Mouse (Mus musculus) frontal cortex, postnatal 10 days (tissue): ENCODE results near the gene Sytl3.
"Not testable (repeated sequence)": the region's sequence is repeated elsewhere in the genome, so short reads cannot be mapped to it uniquely, and the experiment has no call there.

Experiments used
- DNase-seq, 2 experiments: peaks; one replicate each; pipeline ENCODE4 v3.0.0; 2022; ENCODE audit warnings: low spot score in 2 of 2, mixed read lengths in 1 of 2

Sytl3 gene

GRCm38 (mm10) chr17:6645668-6646067 is 13.2 kb upstream of the Sytl3 start:
- DNase-seq, result not testable (repeated sequence)

DNA sequence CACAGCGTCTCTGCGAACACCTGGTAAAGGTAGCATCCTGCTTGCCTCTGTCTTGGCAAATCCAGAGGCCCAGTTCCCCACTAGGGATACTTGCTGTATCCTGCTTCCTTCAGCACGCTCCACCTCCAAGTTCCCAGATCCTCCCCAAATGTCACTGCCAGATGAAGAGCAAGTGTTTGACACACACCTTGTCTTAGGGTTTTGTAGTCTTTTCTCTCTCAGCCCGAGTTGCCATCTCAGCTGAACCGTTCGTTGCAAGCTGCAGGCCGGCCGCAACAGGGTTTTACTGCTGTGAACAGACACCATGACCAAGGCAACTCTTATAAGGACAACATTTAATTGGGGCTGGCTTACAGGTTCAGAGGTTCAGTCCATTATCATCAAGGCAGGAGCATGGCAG is 12.1 kb upstream of the Sytl3 start:
- DNase-seq, result not testable (repeated sequence)

- not testable (repeated sequence) for DNase-seq
These were observed 11.4 kb upstream of the Sytl3 start for GRCm38 (mm10) chr17:6647452-6647851.

DNA sequence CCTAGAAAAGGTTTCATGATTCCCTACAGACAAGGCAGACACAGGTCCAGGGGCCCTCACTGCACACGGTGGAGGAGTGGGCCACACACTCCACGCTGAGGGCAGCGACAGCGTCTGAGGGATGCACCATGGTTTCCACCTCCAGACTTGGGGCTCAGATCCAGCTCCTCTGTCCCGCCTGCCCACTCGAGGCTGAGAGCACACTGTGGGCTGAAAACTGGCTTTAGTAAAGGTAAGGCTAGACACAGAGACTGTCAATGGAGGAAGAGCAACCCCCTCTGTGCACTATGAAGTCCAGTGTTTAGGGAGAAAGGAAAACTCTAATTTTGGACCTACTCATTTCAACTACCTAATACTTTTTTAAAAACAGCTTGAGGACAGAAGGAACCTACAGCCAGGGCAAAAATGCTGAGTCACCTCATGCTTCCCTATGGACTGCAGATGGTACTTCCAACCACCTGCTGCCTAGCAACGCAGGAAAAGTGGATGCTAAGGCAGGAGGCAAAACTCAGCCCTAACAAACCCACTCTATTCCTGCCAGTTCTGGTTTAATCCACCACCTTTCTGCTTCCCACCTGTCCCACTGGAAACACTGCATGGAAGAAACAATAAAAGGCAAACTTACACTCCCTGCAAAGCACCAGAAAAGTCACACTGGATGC is 7.9 kb upstream of the Sytl3 start:
- DNase-seq, result not testable (repeated sequence)

- not testable (repeated sequence) for DNase-seq
These were observed 5.4 kb upstream of the Sytl3 start for GRCm38 (mm10) chr17:6653341-6653946.

- peak; percentile 66 to 71 for DNase-seq
These were observed 3.8 kb upstream of the Sytl3 start for GRCm38 (mm10) chr17:6655087-6655511.

GRCm38 (mm10) chr17:6655567-6656281 is 3.2 kb upstream of the Sytl3 start, which contains the start of gene Dynlt1f:
Dynlt1f (minus strand) TSS chr17:6655900.
- peak; percentile 68 for DNase-seq

- DNase-seq, result not testable (repeated sequence)
These were observed 2.4 kb upstream of the Sytl3 start for GRCm38 (mm10) chr17:6656471-6656870.

GRCm38 (mm10) chr17:6660589-6660988 is 1.7 kb downstream of the Sytl3 start:
- not testable (repeated sequence) for DNase-seq

GRCm38 (mm10) chr17:6661093-6661816 is 2.4 kb downstream of the Sytl3 start:
- DNase-seq, result not testable (repeated sequence)

- not testable (repeated sequence) for DNase-seq
These were observed 3.9 kb downstream of the Sytl3 start for GRCm38 (mm10) chr17:6662840-6663239.

- not testable (repeated sequence) for DNase-seq
These were observed 6.5 kb downstream of the Sytl3 start for GRCm38 (mm10) chr17:6665389-6665788.

DNA sequence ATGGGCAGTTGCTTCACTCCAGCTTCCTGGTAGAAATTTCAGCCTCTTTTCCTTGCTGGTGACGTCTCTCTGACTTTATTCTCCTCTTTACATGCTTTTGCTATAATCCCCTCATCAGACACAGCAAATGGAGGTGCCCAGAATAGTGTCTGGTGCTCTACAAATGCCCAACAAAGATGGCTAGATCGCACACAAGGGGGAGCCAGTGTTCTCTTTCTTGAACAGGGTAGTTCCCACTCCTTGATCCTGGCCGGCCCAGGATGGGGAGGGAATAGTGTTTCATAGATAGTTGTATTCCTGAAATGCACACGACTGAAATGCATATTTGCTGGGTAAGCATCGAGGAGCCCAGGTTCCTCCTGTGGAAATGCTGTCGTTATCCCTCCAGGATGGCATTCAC is 9.6 kb downstream of the Sytl3 start:
- not testable (repeated sequence) for DNase-seq

GRCm38 (mm10) chr17:6674297-6674696 is 15.4 kb downstream of the Sytl3 start:
- not testable (repeated sequence) for DNase-seq

- not testable (repeated sequence) for DNase-seq
These were observed 19.2 kb downstream of the Sytl3 start for GRCm38 (mm10) chr17:6678063-6678462.

- not testable (repeated sequence) for DNase-seq
These were observed 22.8 kb downstream of the Sytl3 start for GRCm38 (mm10) chr17:6681721-6682120.

- DNase-seq, result not testable (repeated sequence)
These were observed 24.8 kb downstream of the Sytl3 start for GRCm38 (mm10) chr17:6683702-6684101.

DNA sequence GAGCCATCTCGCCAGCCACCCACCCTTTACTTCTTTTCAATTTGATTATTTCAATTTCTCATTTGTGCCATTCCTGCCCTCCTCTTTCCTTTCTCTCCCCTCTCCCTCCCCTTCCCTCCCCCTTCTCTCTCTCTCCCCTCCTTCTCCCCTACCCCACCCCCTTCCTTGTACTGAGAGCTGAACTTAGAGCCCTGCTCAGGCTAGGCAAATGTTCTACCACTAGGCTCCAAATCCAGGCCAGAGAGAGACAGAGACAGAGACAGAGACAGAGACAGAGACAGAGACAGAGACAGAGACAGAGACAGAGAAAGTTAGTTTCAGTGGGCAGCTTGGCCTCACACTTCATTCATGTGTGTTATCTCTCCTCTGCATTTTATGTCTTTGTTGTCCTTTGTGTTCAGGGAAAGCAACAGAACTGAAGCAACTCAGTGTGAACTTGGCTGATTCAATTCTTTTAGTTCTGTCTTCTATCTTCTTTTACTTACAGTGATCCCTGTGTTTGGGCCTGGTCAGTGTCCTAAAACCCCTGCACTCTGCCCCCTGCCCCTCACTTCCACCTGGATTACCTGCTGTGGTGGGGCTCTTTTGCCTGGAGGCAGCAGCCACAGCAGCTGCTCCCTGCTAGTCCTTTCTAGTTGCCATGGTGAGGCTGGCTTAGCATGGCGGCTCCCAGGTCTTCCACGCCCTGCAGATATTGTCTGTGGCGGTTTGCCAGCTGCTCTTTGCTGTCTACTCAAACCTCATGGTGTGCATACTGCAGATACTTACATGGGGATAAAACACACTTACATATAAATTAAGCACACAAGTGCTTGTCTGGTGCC is 25.8 kb downstream of the Sytl3 start:
- not testable (repeated sequence) for DNase-seq

DNA sequence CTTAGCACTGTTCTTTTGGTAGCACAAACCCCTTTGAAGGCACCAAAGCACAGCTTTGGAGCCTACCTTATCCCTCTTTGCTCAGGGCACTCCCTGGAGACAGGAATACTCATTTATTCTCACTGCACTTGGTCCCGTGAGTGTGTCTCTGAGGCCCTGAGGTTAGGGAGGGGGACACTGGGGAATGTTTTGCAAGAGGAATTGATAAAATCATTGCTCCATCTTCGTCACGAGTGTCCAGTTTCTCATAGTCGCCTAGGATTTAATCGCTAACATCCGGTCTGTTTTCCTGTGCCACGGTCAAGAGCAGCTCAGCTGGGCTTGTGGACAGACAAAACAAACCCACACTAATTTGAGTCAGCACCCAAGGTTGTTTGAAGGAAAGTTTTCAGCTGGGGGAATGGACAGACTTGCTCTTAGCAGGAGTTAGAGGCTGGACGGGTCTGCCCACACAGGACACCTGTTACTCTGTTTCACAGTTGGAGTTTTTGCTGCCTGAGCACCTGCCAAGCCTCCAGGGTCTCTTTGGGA is 26.5 kb downstream of the Sytl3 start:
- DNase-seq, result not testable (repeated sequence)

DNA sequence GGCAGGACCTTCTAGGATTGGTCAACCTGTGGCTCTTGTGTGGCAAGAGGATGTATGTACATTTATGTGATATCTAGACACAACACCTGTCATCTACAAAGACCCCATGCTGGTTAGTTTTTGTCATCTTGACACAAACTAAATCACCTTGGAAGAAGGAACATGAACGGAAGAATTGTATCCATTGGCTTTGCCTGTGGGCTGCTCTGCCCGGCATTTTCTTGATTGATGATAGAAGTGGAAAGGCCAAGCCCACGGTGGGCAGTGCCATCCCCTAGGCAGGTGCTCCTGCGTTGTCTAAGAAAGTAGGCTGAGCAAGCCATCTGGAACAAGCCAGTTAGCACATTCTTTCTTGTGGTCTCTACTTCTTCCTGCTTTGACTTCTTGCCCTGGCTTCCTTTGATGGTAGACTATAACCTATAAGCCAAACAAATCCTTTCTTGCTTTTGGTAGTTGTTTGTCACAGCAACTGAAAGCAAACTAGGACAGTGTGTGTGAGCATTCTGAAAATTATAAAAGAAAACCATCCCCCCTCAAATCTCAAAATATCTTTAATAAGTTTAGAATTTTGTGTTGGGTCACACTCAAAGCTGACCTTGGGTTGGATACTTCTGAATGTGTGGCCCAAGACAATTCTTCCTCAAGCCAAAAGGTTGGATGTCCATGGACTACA is 27.5 kb downstream of the Sytl3 start:
- not testable (repeated sequence) for DNase-seq
